Mouse (Mus musculus) liver, embryonic 14.5 days (tissue): ENCODE data around the gene Slc18a2.

Source experiments
- CTCF ChIP-seq: IDR thresholded peaks from 2 replicates; pipeline ENCODE4 v1.5.1; 2016; ENCODE audit warnings: antibody characterized with exemption, low read depth, control low read depth
- EP300 ChIP-seq: IDR thresholded peaks from 2 replicates; pipeline ENCODE4 v1.6.1; 2016; ENCODE audit warnings: antibody characterized with exemption, low read depth

GRCm38 (mm10) chr19:59276354-59276753 is 15.7 kb downstream of the Slc18a2 start:
- TF ChIP-seq CTCF, result no peak
- TF ChIP-seq EP300, result no peak
